ENCODE assay signal across 15 mouse cellular contexts in the genomic region with DNA sequence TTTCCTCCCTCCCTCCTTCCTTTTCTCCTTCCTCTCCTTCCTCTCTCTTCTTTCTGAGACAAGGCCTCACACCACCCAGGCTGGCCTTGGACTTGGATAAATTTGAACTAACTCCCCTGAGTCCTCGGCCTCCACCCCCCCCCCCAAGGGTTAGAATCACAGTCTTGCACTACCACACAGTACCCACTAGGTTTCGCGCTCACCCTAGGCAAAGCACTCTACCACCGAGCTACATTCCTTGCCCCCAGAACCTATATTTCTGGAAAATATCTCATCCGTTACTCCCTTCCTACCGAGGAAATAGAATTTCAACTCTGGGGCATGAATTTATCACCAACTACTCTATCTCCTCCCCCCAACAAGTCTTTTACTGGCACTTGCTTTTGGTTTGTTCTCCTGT. TPM values are rescaled to one million over a fixed set of nuclear protein-coding genes. Genes with fewer than 3 reads are reported as not detected.
A peak's percentile ranks its signal among the peaks of the same experiment; 100 is the strongest.
DNase-seq lines count a peak whose midpoint lies in the region; ATAC-seq lines count a peak whose summit lies in the region.
"Had no signal": no experiment of that assay in that cellular context is flagged by ENCODE, and none has a peak within 500 bp of the region (broad histone marks: within the 10 kb centered on the region; RNA-seq: fewer than 3 reads in every experiment).

No protein-coding gene starts in this region.

- no peak for ATAC-seq in kidney, embryonic 15.5 days (replicated peaks; ENCODE audit: low FRiP score)
- ATAC-seq in megakaryocyte, adult 5-6 weeks (ENCODE audit: poor library complexity, severe bottlenecking) = no peak
- ATAC-seq: activated CD4-positive, CD25-positive, alpha-beta regulatory T cell, adult 4 months; CD4-positive, CD25-positive, alpha-beta regulatory T cell, adult 4 months; forebrain, embryonic 13.5 days had no signal

- H3K36me3 ChIP-seq in kidney, embryonic 15.5 days = no peaks in the 10 kb centered on the region

- WGBS in kidney, embryonic 15.5 days = 55% methylated on average over 6 of the region's 6 CpGs

- no peaks in the 10 kb centered on the region for H3K27me3 ChIP-seq in kidney, embryonic 15.5 days
- H3K27me3 ChIP-seq: forebrain, embryonic 13.5 days had no signal

- H3K4me2 ChIP-seq in kidney, embryonic 15.5 days = no peak overlapping the region
- H3K4me2 ChIP-seq: forebrain, embryonic 13.5 days had no signal

- H3K4me1 ChIP-seq in kidney, embryonic 15.5 days = peaks cover 23% of the 10 kb centered on the region
- H3K4me1 ChIP-seq: forebrain, embryonic 13.5 days had no signal

- H3K9ac ChIP-seq in kidney, embryonic 15.5 days = no peak overlapping the region
- H3K9ac ChIP-seq: forebrain, embryonic 13.5 days had no signal

- no peaks in the 10 kb centered on the region for H3K9me3 ChIP-seq in kidney, embryonic 15.5 days (replicated peaks)
- H3K9me3 ChIP-seq: forebrain, embryonic 13.5 days had no signal

- no peak overlapping the region for H3K27ac ChIP-seq in kidney, embryonic 15.5 days
- H3K27ac ChIP-seq: forebrain, embryonic 13.5 days had no signal

- H3K4me3 ChIP-seq in kidney, embryonic 15.5 days (replicated peaks) = no peak overlapping the region
- H3K4me3 ChIP-seq: forebrain, embryonic 13.5 days had no signal

- DNase-seq in embryo, embryonic 11 days = peak; percentile 16
- no peak for DNase-seq in embryo, embryonic 9.5 days (ENCODE audit: extremely low spot score)
- peak; percentile 13 to 42 for DNase-seq in kidney, postnatal 36 days
- peak; percentile 80 for DNase-seq in 3T3-L1 (ENCODE audit: low read depth, low spot score)
- peak; percentile 17 for DNase-seq in Muller cell, postnatal 12 days (ENCODE audit: inconsistent ontology term)
- no peak for DNase-seq in cerebellum, adult 11 months
- DNase-seq: cerebellum, adult 18-20 months; thymus, adult 18-20 months had no signal

RNA-seq across cellular contexts. Expression of a gene that starts 40.7 kb away (rescaled TPM):
- 8.3 and 8.4 TPM in 2 replicates for polyA plus RNA-seq in kidney, embryonic 15.5 days (2015; fragmentation: Nextera tagmentation; extraction: Ambion mirVana)
- total RNA-seq in megakaryocyte, adult 5-6 weeks (2015) = 0.80 and 0.85 TPM in 2 replicates
- 0.04 and 0.41 TPM in 2 replicates for total RNA-seq in megakaryocyte, adult 5-6 weeks (2017)
- polyA plus RNA-seq: CD4-positive, CD25-positive, alpha-beta regulatory T cell, adult 4 months had no signal

RNA-seq across cellular contexts. Expression of a gene that starts 43.7 kb away (rescaled TPM):
- 1.8 and 2.0 TPM in 2 replicates for polyA plus RNA-seq in kidney, embryonic 15.5 days (2015; fragmentation: Nextera tagmentation; extraction: Ambion mirVana)
- total RNA-seq in megakaryocyte, adult 5-6 weeks (2015) = not detected in 2 replicates
- total RNA-seq in megakaryocyte, adult 5-6 weeks (2017) = not detected in 2 replicates
- total RNA-seq: hematopoietic stem cell, adult 5-6 weeks; megakaryocyte progenitor cell, adult 5-6 weeks had no signal
- polyA plus RNA-seq: activated CD4-positive, CD25-positive, alpha-beta regulatory T cell, adult 4 months; CD4-positive, CD25-positive, alpha-beta regulatory T cell, adult 4 months had no signal

Comparison
In these comparisons a context has a peak if more than half of its experiments do, and no peak if none do; other contexts are left out.
1. DNase-seq: peak in embryo, embryonic 11 days (single experiment), kidney, postnatal 36 days (2 of 2), 3T3-L1 (single experiment) and Muller cell, postnatal 12 days (single experiment); none in embryo, embryonic 9.5 days (single experiment) and cerebellum, adult 11 months (single experiment).